8 mouse cellular contexts compared by ENCODE assay signal in genomic region chrX:20705083-20705402, GRCm38 (mm10). TPM values are rescaled to one million over a fixed set of nuclear protein-coding genes. Genes with fewer than 3 reads are reported as not detected.
A peak's percentile ranks its signal among the peaks of the same experiment; 100 is the strongest.
DNase-seq lines count a peak whose midpoint lies in the region; ATAC-seq and TF ChIP-seq lines count a peak whose summit lies in the region.

No protein-coding gene starts in this region.

- H3K4me1 ChIP-seq in embryonic facial prominence, embryonic 15.5 days: no peaks in the 10 kb centered on the region
- no peaks in the 10 kb centered on the region for H3K4me1 ChIP-seq in limb, embryonic 10.5 days
- H3K4me1 ChIP-seq in neural tube, embryonic 13.5 days (replicated peaks): no peaks in the 10 kb centered on the region

- intact Hi-C loops in gastrocnemius, postnatal 14 days (cut with DNase I; ENCODE audit: low total_unique reads): no loop called here

- 29% methylated on average over 3 of the region's 3 CpGs for WGBS in embryonic facial prominence, embryonic 15.5 days
- WGBS in limb, embryonic 10.5 days: 45% methylated on average over 3 of the region's 3 CpGs
- WGBS in neural tube, embryonic 13.5 days: 34% methylated on average over 3 of the region's 3 CpGs

- ATAC-seq in embryonic facial prominence, embryonic 15.5 days (ENCODE audit: insufficient number of reproducible peaks, low FRiP score, low TSS enrichment, low read depth): no peak
- ATAC-seq in neural tube, embryonic 13.5 days (ENCODE audit: low read depth): no peak

- TF ChIP-seq CTCF in layer of hippocampus, adult 2 months (conservative IDR thresholded peaks at IDR 0.05): no peak

- H3K27ac ChIP-seq in layer of hippocampus, adult 2 months: peak overlapping the region; percentile 91
- H3K27ac ChIP-seq in embryonic facial prominence, embryonic 15.5 days (replicated peaks): no peak overlapping the region
- peak overlapping the region; percentile 88 for H3K27ac ChIP-seq in limb, embryonic 10.5 days
- peak overlapping the region; percentile 90; the same call in 1 of the 2 replicates for H3K27ac ChIP-seq in neural tube, embryonic 13.5 days (replicated peaks)

- DNase-seq in layer of hippocampus, adult 2 months (ENCODE audit: low spot score in 2 of 2): no peak
- DNase-seq in layer of hippocampus, adult 11-12 months (ENCODE audit: low spot score): no peak
- DNase-seq in limb, embryonic 10.5 days (ENCODE audit: low spot score): no peak
- no peak for DNase-seq in spleen, postnatal 36 days (ENCODE audit: low spot score in 2 of 2)
- no peak for DNase-seq in gastrocnemius, postnatal 14 days
- DNase-seq in layer of hippocampus, postnatal 25 days (ENCODE audit: extremely low spot score in 1 of 2, low spot score in 1 of 2): no peak

- no peak overlapping the region for H3K9ac ChIP-seq in embryonic facial prominence, embryonic 15.5 days
- H3K9ac ChIP-seq in neural tube, embryonic 13.5 days: peak overlapping the region; percentile 77; the same call in 1 of the 2 replicates

- H3K27me3 ChIP-seq in embryonic facial prominence, embryonic 15.5 days: no peaks in the 10 kb centered on the region
- no peaks in the 10 kb centered on the region for H3K27me3 ChIP-seq in limb, embryonic 10.5 days (ENCODE audit: low read depth, poor library complexity, severe bottlenecking)
- H3K27me3 ChIP-seq in neural tube, embryonic 13.5 days: no peaks in the 10 kb centered on the region

- H3K36me3 ChIP-seq in embryonic facial prominence, embryonic 15.5 days: no peaks in the 10 kb centered on the region
- 0 out of 2 replicates have a peak, but pooled peaks cover 2% of the 10 kb centered on the region for H3K36me3 ChIP-seq in limb, embryonic 10.5 days
- no peaks in the 10 kb centered on the region for H3K36me3 ChIP-seq in neural tube, embryonic 13.5 days

- no peaks in the 10 kb centered on the region for H3K9me3 ChIP-seq in embryonic facial prominence, embryonic 15.5 days (replicated peaks)
- no peaks in the 10 kb centered on the region for H3K9me3 ChIP-seq in limb, embryonic 10.5 days (replicated peaks)
- H3K9me3 ChIP-seq in neural tube, embryonic 13.5 days: no peaks in the 10 kb centered on the region

- peak overlapping the region; percentile 69 for H3K4me3 ChIP-seq in layer of hippocampus, adult 2 months
- H3K4me3 ChIP-seq in embryonic facial prominence, embryonic 15.5 days (replicated peaks): peak overlapping the region; percentile 62
- peak overlapping the region; percentile 62 for H3K4me3 ChIP-seq in limb, embryonic 10.5 days
- H3K4me3 ChIP-seq in neural tube, embryonic 13.5 days: peak overlapping the region; percentile 65

- H3K4me2 ChIP-seq in embryonic facial prominence, embryonic 15.5 days (replicated peaks): peak overlapping the region; percentile 45
- peak overlapping the region; percentile 54 for H3K4me2 ChIP-seq in neural tube, embryonic 13.5 days

RNA-seq across cellular contexts. Expression of gene Usp11, which starts 1.3 kb away (rescaled TPM):
- total RNA-seq in layer of hippocampus, adult 2 months (2021): 100 to 1,000 TPM; 114 to 122 TPM
- polyA plus RNA-seq in embryonic facial prominence, embryonic 15.5 days (2015; fragmentation: Nextera tagmentation; extraction: Ambion mirVana): 48.6 and 55.7 TPM in 2 replicates
- 39.3 and 49.4 TPM in 2 replicates for polyA plus RNA-seq in limb, embryonic 10.5 days (2016; fragmentation: Nextera tagmentation; extraction: Ambion mirVana)
- polyA plus RNA-seq in neural tube, embryonic 13.5 days (2015; fragmentation: Nextera tagmentation; extraction: Ambion mirVana): 91.5 and 94.7 TPM in 2 replicates
- total RNA-seq in gastrocnemius, postnatal 14 days (2021): 1 to 10 TPM; 3.1 to 3.4 TPM
- 100 to 1,000 TPM; 104 TPM for total RNA-seq in layer of hippocampus, postnatal 25 days (2021)

RNA-seq across cellular contexts. Expression of gene Cdk16, which starts 17.3 kb away (rescaled TPM):
- 100 to 1,000 TPM; 195 to 200 TPM for total RNA-seq in layer of hippocampus, adult 2 months (2021)
- polyA plus RNA-seq in embryonic facial prominence, embryonic 15.5 days (2015; fragmentation: Nextera tagmentation; extraction: Ambion mirVana): 126 and 139 TPM in 2 replicates
- 124 and 134 TPM in 2 replicates for polyA plus RNA-seq in limb, embryonic 10.5 days (2016; fragmentation: Nextera tagmentation; extraction: Ambion mirVana)
- 145 and 146 TPM in 2 replicates for polyA plus RNA-seq in neural tube, embryonic 13.5 days (2015; fragmentation: Nextera tagmentation; extraction: Ambion mirVana)
- total RNA-seq in gastrocnemius, postnatal 14 days (2021): 100 to 1,000 TPM; 122 TPM
- 100 to 1,000 TPM; 251 to 255 TPM for total RNA-seq in layer of hippocampus, postnatal 25 days (2021)

RNA-seq across cellular contexts. Expression of gene Uba1, which starts 46.9 kb away (rescaled TPM):
- 100 to 1,000 TPM; 345 to 375 TPM for total RNA-seq in layer of hippocampus, adult 2 months (2021)
- polyA plus RNA-seq in embryonic facial prominence, embryonic 15.5 days (2015; fragmentation: Nextera tagmentation; extraction: Ambion mirVana): 188 and 195 TPM in 2 replicates
- 228 and 240 TPM in 2 replicates for polyA plus RNA-seq in limb, embryonic 10.5 days (2016; fragmentation: Nextera tagmentation; extraction: Ambion mirVana)
- 390 TPM in 2 replicates for polyA plus RNA-seq in neural tube, embryonic 13.5 days (2015; fragmentation: Nextera tagmentation; extraction: Ambion mirVana)
- total RNA-seq in gastrocnemius, postnatal 14 days (2021): 100 to 1,000 TPM; 154 to 161 TPM
- total RNA-seq in layer of hippocampus, postnatal 25 days (2021): 100 to 1,000 TPM; 365 to 398 TPM

Comparison
In these comparisons a context has a peak if more than half of its experiments do, and no peak if none do; other contexts are left out.
1. RNA of gene Usp11, which starts 1.3 kb away (total RNA-seq): 114 to 122 TPM in layer of hippocampus, adult 2 months and 104 TPM in layer of hippocampus, postnatal 25 days; 3.1 to 3.4 TPM in gastrocnemius, postnatal 14 days; every median in the first group is over 10 times any median in the second.
2. Peak in every context shown above with its lines, with median percentiles within 50 percentile points of each other: H3K4me3 ChIP-seq.